Mouse (Mus musculus): ENCODE measurements around the gene Mrps11.

- no peak for TF ChIP-seq CTCF (IDR thresholded peaks at IDR 0.05; ENCODE audit: low read depth, low read length)
- no peak for TF ChIP-seq GATA1 (IDR thresholded peaks at IDR 0.05; ENCODE audit: borderline replicate concordance, low read length)
Observed at GRCm38 (mm10) chr7:78797843-78798455, 15.0 kb downstream of the Mrps11 start.

Data from G1E (cell line).